Mouse (Mus musculus): ENCODE measurements around the gene Akt1s1.

Gene Akt1s1

DNA sequence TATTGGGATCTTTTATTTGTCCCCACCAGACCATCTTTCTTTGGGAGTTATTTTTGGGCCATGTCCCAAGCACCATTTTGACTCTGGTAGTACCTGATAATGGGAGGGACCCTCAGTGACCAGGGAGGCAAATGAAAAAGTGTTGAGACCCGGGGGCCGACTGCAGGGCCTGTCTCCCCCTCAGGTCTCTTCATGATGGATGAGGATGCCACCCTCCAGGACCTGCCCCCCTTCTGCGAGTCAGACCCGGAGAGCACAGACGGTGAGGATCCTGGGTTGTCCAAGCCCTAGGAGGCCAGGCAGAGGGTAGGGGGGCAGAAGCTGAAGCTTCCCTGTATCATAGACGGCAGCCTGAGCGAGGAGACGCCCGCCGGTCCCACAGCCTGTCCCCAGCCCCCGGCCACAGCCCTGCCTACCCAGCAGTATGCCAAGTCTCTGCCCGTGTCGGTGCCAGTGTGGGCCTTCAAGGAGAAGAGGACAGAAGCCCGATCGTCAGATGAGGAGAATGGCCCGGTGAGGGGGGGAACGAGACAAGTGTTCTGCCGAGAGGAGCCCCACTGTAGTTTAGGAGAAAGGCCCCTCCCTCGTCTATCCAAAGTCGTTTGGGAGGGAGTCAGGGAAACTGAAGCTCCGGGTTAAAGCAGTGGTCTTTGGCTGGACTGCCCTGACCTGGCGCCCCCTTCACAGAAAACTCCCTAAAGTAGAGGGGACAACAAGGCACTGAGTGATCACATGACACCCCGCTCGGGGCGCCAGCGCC lies 5.0 kb downstream of the Akt1s1 start:
- DNase-seq (ENCODE audit: inconsistent ontology term), result peak; percentile 21

- DNase-seq (ENCODE audit: inconsistent ontology term), result peak; percentile 91
Measured at GRCm38 (mm10) chr7:44854356-44855031, 5.7 kb downstream of the Akt1s1 start.

- no peak for DNase-seq (ENCODE audit: inconsistent ontology term)
Measured at GRCm38 (mm10) chr7:44855036-44855435, 6.2 kb downstream of the Akt1s1 start.

GRCm38 (mm10) chr7:44856265-44856916 lies 7.6 kb downstream of the Akt1s1 start:
- DNase-seq (ENCODE audit: inconsistent ontology term), result no peak

DNA sequence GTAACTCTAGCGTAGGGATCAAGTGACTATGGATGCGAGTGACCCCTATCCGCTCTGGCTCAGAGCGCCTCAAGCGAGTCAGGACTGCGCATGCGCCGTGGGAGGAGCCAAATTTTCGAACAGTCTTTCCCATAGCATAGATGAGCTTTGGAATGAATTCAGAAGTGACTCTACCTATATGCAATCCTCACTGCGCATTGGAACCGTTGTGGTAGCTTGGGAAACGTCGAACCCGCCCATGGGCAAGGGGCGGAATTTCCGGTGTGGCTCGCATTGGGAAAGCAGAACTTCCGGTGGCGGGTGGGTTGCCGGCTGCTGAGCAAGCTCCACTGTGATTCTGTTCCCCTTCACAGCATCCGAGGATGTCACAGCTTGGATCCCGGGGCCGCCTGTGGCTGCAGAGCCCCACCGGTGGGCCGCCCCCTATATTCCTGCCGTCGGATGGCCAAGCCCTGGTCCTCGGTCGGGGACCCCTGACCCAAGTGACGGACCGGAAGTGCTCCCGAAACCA lies 8.3 kb downstream of the Akt1s1 start, which contains the start of gene Pnkp:
Gene Pnkp (plus strand): TSS at position 98 of the 511 bp plus-strand sequence.
- DNase-seq (ENCODE audit: inconsistent ontology term), result peak; percentile 90

DNA sequence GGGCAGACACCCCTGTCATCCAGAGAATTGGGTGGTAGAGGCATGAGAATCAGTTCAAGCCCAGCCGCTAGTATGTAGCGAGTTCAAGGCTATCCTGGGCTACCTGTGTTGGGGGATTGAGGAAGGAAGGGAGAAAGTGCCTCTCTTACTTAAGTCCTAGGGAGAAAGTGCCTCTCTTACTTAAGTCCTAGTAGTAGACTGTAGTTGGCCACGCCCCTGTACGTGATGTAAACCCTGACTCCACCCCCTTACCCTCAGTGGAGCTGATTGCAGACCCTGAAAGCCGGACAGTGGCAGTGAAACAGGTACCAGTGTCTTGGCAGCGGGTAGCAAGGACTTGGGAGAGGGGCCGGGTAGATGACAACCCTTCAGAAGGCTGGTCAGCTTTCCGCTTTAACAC lies 9.1 kb downstream of the Akt1s1 start:
- no peak for DNase-seq (ENCODE audit: inconsistent ontology term)

DNA sequence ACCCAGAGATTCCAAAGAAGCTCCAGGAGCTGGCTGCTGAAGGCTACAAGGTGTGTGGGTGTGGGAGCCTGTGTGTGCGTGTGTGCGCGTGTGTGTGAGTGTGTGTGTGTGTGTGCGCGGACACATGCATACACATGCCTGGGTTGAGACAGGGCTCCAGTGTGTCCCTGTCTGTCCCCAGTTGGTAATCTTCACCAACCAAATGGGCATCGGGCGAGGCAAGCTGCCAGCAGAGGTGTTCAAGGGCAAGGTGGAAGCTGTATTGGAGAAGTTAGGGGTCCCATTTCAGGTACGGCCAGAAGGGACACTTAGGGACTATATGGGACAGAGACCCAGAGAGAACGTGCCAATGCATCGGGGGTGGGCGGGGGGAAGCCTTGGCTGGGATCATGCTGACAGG lies 11.1 kb downstream of the Akt1s1 start:
- DNase-seq (ENCODE audit: inconsistent ontology term), result no peak

DNA sequence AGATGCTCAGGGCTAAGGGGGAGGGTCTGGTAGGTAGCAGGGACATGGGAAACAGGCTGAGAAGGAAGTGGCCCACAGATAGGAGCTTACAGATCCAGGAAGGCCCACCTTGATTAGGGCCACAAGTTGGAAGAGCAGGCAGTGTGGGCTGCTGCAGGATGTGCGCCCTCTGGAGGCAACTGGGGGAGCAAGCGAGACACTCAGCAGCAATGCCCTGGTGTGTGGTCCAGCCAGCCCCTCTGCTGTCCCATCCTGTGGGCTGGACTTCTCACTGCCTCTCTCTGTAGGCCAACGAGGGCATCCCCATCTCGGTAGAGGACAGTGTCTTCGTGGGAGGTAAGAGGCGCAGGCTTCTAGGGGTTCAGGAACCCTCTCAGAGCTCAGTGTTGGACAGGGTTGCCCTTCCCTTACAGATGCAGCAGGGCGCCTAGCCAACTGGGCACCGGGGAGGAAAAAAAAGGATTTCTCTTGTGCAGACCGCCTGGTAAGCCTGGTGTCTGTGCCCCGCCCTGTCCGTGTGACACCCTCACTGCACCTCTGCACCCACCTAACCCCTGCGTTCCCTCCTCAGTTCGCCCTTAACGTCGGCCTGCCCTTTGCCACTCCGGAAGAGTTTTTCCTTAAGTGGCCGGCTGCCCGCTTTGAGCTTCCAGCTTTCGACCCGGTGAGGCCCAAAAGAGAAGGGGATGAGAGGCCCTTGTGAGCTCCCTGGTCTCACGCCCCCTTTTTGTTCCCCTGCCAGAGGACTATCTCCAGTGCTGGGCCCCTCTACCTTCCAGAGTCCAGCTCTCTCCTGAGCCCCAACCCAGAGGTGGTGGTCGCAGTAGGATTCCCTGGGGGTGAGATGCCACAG lies 12.0 kb downstream of the Akt1s1 start:
- DNase-seq (ENCODE audit: inconsistent ontology term), result peak; percentile 68

DNA sequence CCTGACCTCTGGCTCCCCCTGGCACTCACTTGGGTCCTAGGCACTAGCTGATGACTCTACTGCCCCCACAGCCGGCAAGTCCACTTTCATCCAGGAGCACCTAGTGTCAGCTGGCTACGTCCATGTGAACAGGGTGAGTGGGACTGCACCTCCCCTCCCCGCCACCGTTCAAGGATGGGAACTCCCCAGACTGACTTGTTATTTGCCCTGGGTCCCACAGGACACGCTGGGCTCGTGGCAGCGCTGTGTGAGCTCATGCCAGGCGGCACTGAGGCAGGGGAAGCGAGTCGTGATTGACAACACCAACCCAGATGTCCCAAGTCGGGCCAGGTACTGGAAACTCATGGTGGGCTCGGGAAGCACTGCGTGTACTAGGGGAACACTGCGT lies 12.6 kb downstream of the Akt1s1 start:
- no peak for DNase-seq (ENCODE audit: inconsistent ontology term)

- no peak for DNase-seq (ENCODE audit: inconsistent ontology term)
Measured at GRCm38 (mm10) chr7:44862434-44862833, 13.6 kb downstream of the Akt1s1 start.

- no peak for DNase-seq (ENCODE audit: inconsistent ontology term)
Measured at GRCm38 (mm10) chr7:44863210-44863609, 14.4 kb downstream of the Akt1s1 start.

- DNase-seq (ENCODE audit: inconsistent ontology term), result no peak
Measured at GRCm38 (mm10) chr7:44863982-44864494, 15.2 kb downstream of the Akt1s1 start.

DNA sequence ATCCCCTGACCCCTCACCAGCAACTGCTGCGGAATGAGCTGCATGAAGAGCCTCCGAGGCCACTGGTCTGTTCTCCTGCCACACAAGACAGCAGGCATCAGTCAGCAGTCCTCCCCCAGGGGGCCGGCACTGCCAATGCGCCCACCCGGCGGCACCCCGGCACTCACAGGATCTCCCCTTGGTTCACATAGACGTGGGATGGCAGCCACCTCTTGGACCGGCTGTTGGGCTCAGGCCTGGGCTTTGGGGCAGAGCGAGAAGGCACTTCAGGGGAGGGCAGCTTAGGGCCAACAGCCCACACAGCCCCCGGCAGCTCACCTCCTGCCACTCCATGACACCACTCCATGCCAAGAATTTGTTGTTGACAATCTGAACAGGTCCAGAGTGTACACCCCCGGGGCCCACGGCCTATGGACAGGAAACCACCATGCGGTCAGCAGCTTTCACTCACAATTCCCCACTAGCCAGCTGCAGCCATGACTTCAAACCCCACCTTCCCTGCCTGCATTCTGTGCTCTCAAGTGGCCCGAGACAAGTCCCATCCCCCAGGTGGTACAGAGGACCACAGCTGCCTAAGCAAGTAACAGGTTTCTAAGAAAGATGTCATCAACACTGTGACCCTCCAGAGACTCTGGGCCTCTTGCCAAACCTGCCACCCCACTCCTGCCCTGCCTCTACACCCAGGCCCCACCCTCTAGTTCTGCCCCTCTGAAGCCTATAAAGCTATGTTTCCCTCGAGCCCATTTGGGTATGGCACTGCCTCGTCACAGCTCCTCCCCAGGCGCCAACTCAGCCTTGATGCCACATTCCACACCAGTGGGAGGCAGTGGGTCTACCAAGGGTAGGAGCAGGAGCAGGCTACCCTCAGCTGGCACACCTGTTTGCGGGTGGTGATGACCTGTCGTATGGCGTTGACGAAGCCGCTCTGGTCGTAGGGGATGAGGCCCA lies 16.1 kb downstream of the Akt1s1 start:
- no peak for DNase-seq (ENCODE audit: inconsistent ontology term)

GRCm38 (mm10) chr7:44866276-44867009 lies 17.7 kb downstream of the Akt1s1 start:
- DNase-seq (ENCODE audit: inconsistent ontology term), result peak; percentile 82

DNA sequence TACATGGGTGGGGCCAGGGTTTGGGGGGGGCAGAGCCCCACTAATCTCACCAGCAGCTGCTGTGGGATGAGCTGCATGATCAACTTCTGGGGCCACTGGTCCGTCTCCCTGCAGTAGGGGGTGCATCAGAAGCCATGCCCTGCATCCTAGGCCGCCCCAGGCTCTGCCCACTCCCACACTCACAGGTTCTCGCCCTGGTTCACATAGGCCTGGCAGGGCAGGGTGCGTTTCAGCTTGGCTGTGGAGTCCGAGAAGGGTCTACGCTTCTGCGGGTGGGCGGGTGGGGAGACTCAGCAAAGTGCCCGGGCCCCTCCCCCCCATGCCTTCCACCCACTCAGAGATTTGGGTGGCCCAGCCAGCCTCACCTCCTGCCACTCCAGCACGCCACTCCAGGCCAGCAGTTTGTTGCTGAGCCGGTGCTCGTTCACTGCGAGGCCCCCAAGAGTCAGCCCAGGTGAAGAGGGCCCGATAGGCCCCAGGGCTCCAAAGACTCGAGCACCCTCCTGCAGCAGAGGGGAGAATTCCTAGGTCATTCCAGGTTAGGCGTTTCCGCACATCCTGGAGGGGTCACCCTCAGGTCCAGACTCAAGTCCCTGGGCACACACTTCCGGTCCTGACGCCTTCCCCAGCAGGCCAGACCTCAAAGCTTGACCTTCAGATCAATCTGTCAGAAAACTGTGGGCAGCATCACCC lies 18.4 kb downstream of the Akt1s1 start:
- DNase-seq (ENCODE audit: inconsistent ontology term), result no peak

- DNase-seq (ENCODE audit: inconsistent ontology term), result no peak
Measured at GRCm38 (mm10) chr7:44867802-44868201, 19.0 kb downstream of the Akt1s1 start.

DNA sequence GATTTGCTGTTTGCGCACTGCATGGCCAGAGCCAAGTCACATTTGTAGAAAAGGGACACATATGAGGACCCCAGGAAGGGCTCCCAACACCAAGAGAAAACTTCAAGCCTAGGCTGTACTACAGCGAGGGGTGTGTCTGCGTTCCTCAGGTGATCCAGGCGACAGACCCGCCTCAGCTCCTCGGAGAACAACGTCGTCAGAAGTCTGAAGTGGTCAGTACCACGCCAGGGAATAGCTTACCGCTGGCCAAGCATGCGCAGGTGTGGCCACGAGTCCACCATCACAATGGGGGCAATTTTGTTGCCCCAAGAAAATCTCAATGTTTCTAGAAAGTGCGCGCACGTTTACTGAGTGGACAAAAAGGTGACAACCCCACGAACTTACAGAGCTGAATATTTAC lies 19.7 kb downstream of the Akt1s1 start:
- no peak for DNase-seq (ENCODE audit: inconsistent ontology term)

- DNase-seq (ENCODE audit: inconsistent ontology term), result peak; percentile 79
Measured at GRCm38 (mm10) chr7:44868919-44869696, 20.3 kb downstream of the Akt1s1 start.

All from Muller cell, postnatal 12 days (primary cell).